Mouse (Mus musculus) lung, adult 2 months (tissue): ENCODE results near the gene Tcf25. TPM values are rescaled to one million over a fixed set of nuclear protein-coding genes. Genes with fewer than 3 reads are reported as not detected.
A peak's percentile ranks its signal among the peaks of the same experiment; 100 is the strongest.
"Not testable (repeated sequence)": the region's sequence is repeated elsewhere in the genome, so short reads cannot be mapped to it uniquely, and the experiment has no call there.

Experiments used
- DNase-seq: peaks from one replicate; pipeline ENCODE4 v3.0.0; 2022
- H3K4me1 ChIP-seq: fragments of 200-500 bp; 2 replicates; pipeline ENCODE4 v1.6.1; 2011; ENCODE audit warnings: low read length; ENCODE audit not compliant: control insufficient read depth, insufficient read depth
- H3K4me3 ChIP-seq: fragments of 200-500 bp; replicated peaks from 2 replicates; pipeline ENCODE3; 2011; ENCODE audit warnings: low read depth, mild to moderate bottlenecking, control low read depth, low read length; ENCODE audit errors: extremely low read depth
- CTCF ChIP-seq: fragments of 200-500 bp; IDR thresholded peaks from 2 replicates; pipeline ENCODE4 v1.5.1; 2011; ENCODE audit warnings: mild to moderate bottlenecking, low read length, control low read depth; ENCODE audit not compliant: insufficient read depth
- POLR2A ChIP-seq: fragments of 200-500 bp; IDR thresholded peaks from 2 replicates; pipeline ENCODE4 v1.6.1; 2011; ENCODE audit warnings: low read depth, mild to moderate bottlenecking, control low read depth, low read length, borderline replicate concordance; ENCODE audit errors: extremely low read depth
- WGBS: fragments of 180-500 bp; shearing (Covaris S2); methylation state at CpG from one replicate; pipeline ENCODE4 v1.1.7; 2018; 5-methylcytosine and 5-hydroxymethylcytosine counted together
- polyA plus RNA-seq: library from polyadenylated mRNA; depleted of rRNA; stranded (reverse); fragments of >200 nt; gene quantifications from 2 replicates; pipeline ENCODE4 v1.2.3, GENCODE M21; 2012

Tcf25 gene
- polyA plus RNA-seq, 1 experiment = 188 TPM

DNA sequence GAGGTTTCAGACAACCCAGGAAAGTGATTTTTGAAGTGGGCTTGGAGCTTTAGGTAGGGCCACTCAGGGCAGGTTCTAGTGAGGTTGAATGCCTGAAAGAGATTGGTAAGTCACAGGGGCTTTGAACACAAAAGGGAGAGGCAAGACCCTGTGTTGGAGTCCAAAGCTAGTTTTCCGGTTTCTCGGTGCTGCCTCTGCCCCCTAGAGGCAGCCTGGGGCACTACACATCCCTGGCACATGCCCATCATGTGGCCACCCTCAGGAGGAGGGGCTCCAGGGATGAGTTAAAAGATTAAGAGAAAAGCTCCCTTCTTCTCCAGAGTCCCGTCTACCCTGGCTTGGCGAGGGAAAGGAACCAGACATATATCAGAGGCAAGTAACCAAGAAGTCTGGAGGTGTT is 33.2 kb downstream of the Tcf25 start, which contains the start of gene Mc1r:
Gene Mc1r, plus strand, starts transcription at position 322 of the 400 bp plus-strand sequence.
- DNase-seq = peak; percentile 64
- WGBS = 11% methylated on average over 4 of the region's 4 CpGs
- peak; percentile 86 for TF ChIP-seq CTCF
- no peak for TF ChIP-seq POLR2A
- Histone ChIP-seq H3K4me3 (no peak within 1 kb of the TSS), H3K4me1 (no peaks in the 10 kb centered on the region)

GRCm38 (mm10) chr8:123407612-123408011 is 34.1 kb downstream of the Tcf25 start:
- WGBS = 88% methylated on average over 13 of the region's 13 CpGs
- TF ChIP-seq CTCF = no peak
- TF ChIP-seq POLR2A = no peak
- no peaks in the 10 kb centered on the region for H3K4me1 ChIP-seq
- no peak for DNase-seq
- no peak overlapping the region for H3K4me3 ChIP-seq

GRCm38 (mm10) chr8:123408586-123409544 is 35.3 kb downstream of the Tcf25 start:
- no peak for TF ChIP-seq POLR2A
- no peak for TF ChIP-seq CTCF
- WGBS = 57% methylated on average over 9 of the region's 9 CpGs

DNA sequence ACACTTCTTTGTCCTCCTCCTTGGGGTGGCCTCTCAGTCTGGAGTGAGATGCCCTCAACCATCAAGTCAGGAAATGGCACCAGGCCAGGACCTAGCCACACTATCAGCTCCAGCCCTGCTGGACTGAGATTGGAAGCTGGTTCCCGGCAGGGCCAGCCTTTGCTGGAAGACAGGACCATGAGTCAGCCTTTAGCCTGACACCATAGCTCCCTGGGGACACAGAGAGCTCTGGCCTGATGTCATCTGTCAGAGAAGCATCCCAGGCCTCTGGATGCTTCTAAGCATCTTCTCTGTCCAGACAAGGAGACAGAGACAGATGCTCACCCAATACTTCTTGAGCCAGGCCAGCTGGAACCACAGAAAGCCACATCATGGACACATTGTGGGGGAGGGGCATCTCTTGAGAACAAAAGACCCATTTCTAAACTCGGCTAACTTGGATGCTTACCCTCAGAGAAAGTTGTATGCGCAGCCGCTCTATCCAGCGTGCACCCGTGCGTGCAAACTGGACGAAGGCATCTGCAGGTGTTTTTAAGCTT is 36.6 kb downstream of the Tcf25 start:
- WGBS = 59% methylated on average over 8 of the region's 8 CpGs
- TF ChIP-seq CTCF (no peak), POLR2A (no peak)
- Histone ChIP-seq H3K4me1 (no peaks in the 10 kb centered on the region), H3K4me3 (no peak overlapping the region)
- no peak for DNase-seq

More at GRCm38 (mm10) chr8:123408586-123409544, 35.3 kb downstream of the Tcf25 start:
- Histone ChIP-seq H3K4me3 (no peak overlapping the region), H3K4me1 (no peaks in the 10 kb centered on the region)
- DNase-seq = no peak

GRCm38 (mm10) chr8:123410788-123411187 is 37.2 kb downstream of the Tcf25 start:
- TF ChIP-seq CTCF = no peak
- no peak for TF ChIP-seq POLR2A
- no peak for DNase-seq
- no peaks in the 10 kb centered on the region for H3K4me1 ChIP-seq
- H3K4me3 ChIP-seq = no peak overlapping the region
- WGBS = 10% methylated on average over 11 of the region's 11 CpGs

GRCm38 (mm10) chr8:123411246-123411645 is 37.7 kb downstream of the Tcf25 start, which contains the start of gene Tubb3:
Tubb3 (plus strand) TSS chr8:123411424.
- no peak for DNase-seq
- under 1% methylated on average over 29 of the region's 29 CpGs for WGBS
- no peaks in the 10 kb centered on the region for H3K4me1 ChIP-seq
- TF ChIP-seq POLR2A (no peak), CTCF (no peak)
- no peak within 1 kb of the TSS for H3K4me3 ChIP-seq

- Histone ChIP-seq H3K4me3 (no peak overlapping the region), H3K4me1 (no peaks in the 10 kb centered on the region)
- DNase-seq = no peak
- 13% methylated on average over 16 of the region's 16 CpGs for WGBS
- TF ChIP-seq CTCF (no peak), POLR2A (no peak)
Observed at GRCm38 (mm10) chr8:123411781-123412327, 38.3 kb downstream of the Tcf25 start.

DNA sequence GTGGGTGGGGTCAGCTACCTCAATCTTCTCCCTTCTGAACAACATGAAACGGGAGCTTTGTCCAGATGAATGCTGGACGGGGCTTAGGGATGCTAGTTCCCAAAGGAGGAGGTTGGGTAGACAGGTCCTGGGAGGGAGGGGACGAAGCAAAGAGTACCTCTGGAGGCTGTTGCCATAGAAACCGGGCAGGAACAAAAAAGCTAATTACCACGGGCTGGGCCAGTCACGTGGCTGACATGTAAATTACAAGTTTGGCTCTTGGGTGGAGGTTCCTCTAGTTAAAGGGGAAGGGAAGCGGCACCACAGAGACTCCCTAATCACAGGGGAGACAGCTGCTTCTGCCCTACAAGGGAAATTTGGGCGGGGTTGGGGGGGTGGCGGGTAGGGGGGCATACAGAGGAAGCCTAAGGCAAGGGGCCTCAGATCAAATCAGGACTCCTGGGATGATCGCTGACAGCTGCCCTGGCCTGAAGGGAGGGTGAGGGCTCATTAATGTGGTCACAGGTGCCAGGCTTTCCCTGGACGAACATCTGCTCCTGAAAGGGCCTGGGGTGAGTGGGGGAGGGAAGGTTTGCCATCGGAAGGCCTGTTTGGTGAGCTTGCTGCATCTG is 39.1 kb downstream of the Tcf25 start:
- TF ChIP-seq POLR2A (no peak), CTCF (no peak)
- Histone ChIP-seq H3K4me3 (no peak overlapping the region), H3K4me1 (no peaks in the 10 kb centered on the region)
- WGBS = 5% methylated on average over 12 of the region's 12 CpGs
- no peak for DNase-seq

- no peaks in the 10 kb centered on the region for H3K4me1 ChIP-seq
- 12% methylated on average over 9 of the region's 9 CpGs for WGBS
- no peak for DNase-seq
- H3K4me3 ChIP-seq = no peak overlapping the region
- TF ChIP-seq CTCF (no peak), POLR2A (no peak)
Observed at GRCm38 (mm10) chr8:123414255-123414654, 40.7 kb downstream of the Tcf25 start.

- DNase-seq, H3K4me3 ChIP-seq, H3K4me1 ChIP-seq: not testable (repeated sequence)
- 74% methylated on average over 5 of the region's 5 CpGs for WGBS
Observed at GRCm38 (mm10) chr8:123414997-123415696, 41.6 kb downstream of the Tcf25 start.
